Mouse (Mus musculus): Measurements from ENCODE around the gene Gm1123. TPM values are rescaled to one million over a fixed set of nuclear protein-coding genes. Genes with fewer than 3 reads are reported as not detected.

Gm1123 gene
- total and polyA plus RNA-seq, 2 experiments from 2014 or later = 0.16 TPM; not detected in 1

- no peaks in the 10 kb centered on the region for H3K27me3 ChIP-seq (ENCODE audit: insufficient read depth, low read length)
- DNase-seq (ENCODE audit: low spot score) (no peak), ATAC-seq (ENCODE audit: low FRiP score) (no peak)
- H3K9ac ChIP-seq (replicated peaks; ENCODE audit: low read length, poor library complexity, severe bottlenecking) = no peak overlapping the region
- 91% methylated on average over 6 of the region's 6 CpGs for WGBS
- no peak overlapping the region for H3K4me3 ChIP-seq (ENCODE audit: low read depth, low read length)
- H3K4me2 ChIP-seq (ENCODE audit: low read depth, low read length, poor library complexity, severe bottlenecking) = no peak overlapping the region
- peaks cover 33% of the 10 kb centered on the region; the same call in 1 of the 2 replicates for H3K36me3 ChIP-seq (ENCODE audit: insufficient read depth, low read length)
- H3K9me3 ChIP-seq (ENCODE audit: low read length) = no peaks in the 10 kb centered on the region
- no peak overlapping the region for H3K27ac ChIP-seq (ENCODE audit: low read depth, low read length)
- no peak for TF ChIP-seq CTCF (IDR thresholded peaks at IDR 0.05)
- H3K4me1 ChIP-seq (ENCODE audit: insufficient read depth, low read length) = no peaks in the 10 kb centered on the region
Observed at GRCm38 (mm10) chr9:99001326-99001725, 34.2 kb downstream of the Gm1123 start.

- DNase-seq (ENCODE audit: low spot score) = peak; percentile 82
- no peak overlapping the region for H3K4me3 ChIP-seq (ENCODE audit: low read depth, low read length)
- H3K4me1 ChIP-seq (ENCODE audit: insufficient read depth, low read length) = no peaks in the 10 kb centered on the region
- peak; percentile 31; the same call in 1 of the 2 replicates for ATAC-seq (ENCODE audit: low FRiP score)
- TF ChIP-seq CTCF (IDR thresholded peaks at IDR 0.05) = no peak
- H3K36me3 ChIP-seq (ENCODE audit: insufficient read depth, low read length) = peaks cover 34% of the 10 kb centered on the region; the same call in 1 of the 2 replicates
- H3K27ac ChIP-seq (ENCODE audit: low read depth, low read length) = no peak overlapping the region
- H3K27me3 ChIP-seq (ENCODE audit: insufficient read depth, low read length) = no peaks in the 10 kb centered on the region
- no peaks in the 10 kb centered on the region for H3K9me3 ChIP-seq (ENCODE audit: low read length)
- WGBS = 86% methylated on average over 9 of the region's 9 CpGs
- H3K9ac ChIP-seq (replicated peaks; ENCODE audit: low read length, poor library complexity, severe bottlenecking) = no peak overlapping the region
- H3K4me2 ChIP-seq (ENCODE audit: low read depth, low read length, poor library complexity, severe bottlenecking) = no peak overlapping the region
Observed at GRCm38 (mm10) chr9:98999881-99000339, 35.6 kb downstream of the Gm1123 start.

GRCm38 (mm10) chr9:98994103-98994502 lies 41.4 kb downstream of the Gm1123 start:
- 96% methylated on average over 4 of the region's 4 CpGs for WGBS
- Histone ChIP-seq H3K36me3 (ENCODE audit: insufficient read depth, low read length) (peaks cover 30% of the 10 kb centered on the region), H3K9ac (replicated peaks; ENCODE audit: low read length, poor library complexity, severe bottlenecking) (no peak overlapping the region), H3K4me1 (ENCODE audit: insufficient read depth, low read length) (no peaks in the 10 kb centered on the region), H3K4me2 (ENCODE audit: low read depth, low read length, poor library complexity, severe bottlenecking) (no peak overlapping the region), H3K9me3 (ENCODE audit: low read length) (no peaks in the 10 kb centered on the region), H3K4me3 (ENCODE audit: low read depth, low read length) (no peak overlapping the region), H3K27me3 (ENCODE audit: insufficient read depth, low read length) (no peaks in the 10 kb centered on the region), H3K27ac (ENCODE audit: low read depth, low read length) (no peak overlapping the region)
- DNase-seq (ENCODE audit: low spot score) (no peak), ATAC-seq (ENCODE audit: low FRiP score) (no peak)
- TF ChIP-seq CTCF (IDR thresholded peaks at IDR 0.05) = no peak

- 43% methylated on average over 9 of the region's 9 CpGs for WGBS
- peak overlapping the region; percentile 76 for H3K9ac ChIP-seq (replicated peaks; ENCODE audit: low read length, poor library complexity, severe bottlenecking)
- no peak overlapping the region for H3K27ac ChIP-seq (ENCODE audit: low read depth, low read length)
- no peaks in the 10 kb centered on the region for H3K27me3 ChIP-seq (ENCODE audit: insufficient read depth, low read length)
- H3K9me3 ChIP-seq (ENCODE audit: low read length) = no peaks in the 10 kb centered on the region
- no peaks in the 10 kb centered on the region for H3K36me3 ChIP-seq (ENCODE audit: insufficient read depth, low read length)
- no peaks in the 10 kb centered on the region for H3K4me1 ChIP-seq (ENCODE audit: insufficient read depth, low read length)
- TF ChIP-seq CTCF (IDR thresholded peaks at IDR 0.05) = no peak
- no peak for DNase-seq (ENCODE audit: low spot score)
- no peak for ATAC-seq (ENCODE audit: low FRiP score)
- peak overlapping the region; percentile 63 for H3K4me2 ChIP-seq (ENCODE audit: low read depth, low read length, poor library complexity, severe bottlenecking)
- peak overlapping the region; percentile 86 for H3K4me3 ChIP-seq (ENCODE audit: low read depth, low read length)
Observed at GRCm38 (mm10) chr9:98987131-98987530, 48.4 kb downstream of the Gm1123 start.

GRCm38 (mm10) chr9:98986476-98987096 lies 48.9 kb downstream of the Gm1123 start:
- Histone ChIP-seq H3K27ac (ENCODE audit: low read depth, low read length) (peak overlapping the region; percentile 63; the same call in 1 of the 2 replicates), H3K27me3 (ENCODE audit: insufficient read depth, low read length) (no peaks in the 10 kb centered on the region), H3K9ac (replicated peaks; ENCODE audit: low read length, poor library complexity, severe bottlenecking) (peak overlapping the region; percentile 76), H3K36me3 (ENCODE audit: insufficient read depth, low read length) (no peaks in the 10 kb centered on the region), H3K4me3 (ENCODE audit: low read depth, low read length) (peak overlapping the region; percentile 86), H3K9me3 (ENCODE audit: low read length) (no peaks in the 10 kb centered on the region), H3K4me2 (ENCODE audit: low read depth, low read length, poor library complexity, severe bottlenecking) (peak overlapping the region; percentile 63), H3K4me1 (ENCODE audit: insufficient read depth, low read length) (no peaks in the 10 kb centered on the region)
- ATAC-seq (ENCODE audit: low FRiP score) (peak; percentile 79), DNase-seq (ENCODE audit: low spot score) (peak; percentile 30)
- WGBS = under 1% methylated on average over 37 of the region's 50 CpGs
- no peak for TF ChIP-seq CTCF (IDR thresholded peaks at IDR 0.05)

- no peaks in the 10 kb centered on the region for H3K36me3 ChIP-seq (ENCODE audit: insufficient read depth, low read length)
- H3K9ac ChIP-seq (replicated peaks; ENCODE audit: low read length, poor library complexity, severe bottlenecking) = peak within 1 kb of the TSS; percentile 76
- no peaks in the 10 kb centered on the region for H3K4me1 ChIP-seq (ENCODE audit: insufficient read depth, low read length)
- no peaks in the 10 kb centered on the region for H3K9me3 ChIP-seq (ENCODE audit: low read length)
- peak; percentile 41 for TF ChIP-seq CTCF (IDR thresholded peaks at IDR 0.05)
- ATAC-seq (ENCODE audit: low FRiP score) (peak; percentile 97), DNase-seq (ENCODE audit: low spot score) (peak; percentile 99)
- H3K27ac ChIP-seq (ENCODE audit: low read depth, low read length) = peak within 1 kb of the TSS; percentile 63
- H3K4me3 ChIP-seq (ENCODE audit: low read depth, low read length) = peak within 1 kb of the TSS; percentile 86
- peak within 1 kb of the TSS; percentile 63 for H3K4me2 ChIP-seq (ENCODE audit: low read depth, low read length, poor library complexity, severe bottlenecking)
- 1% methylated on average over 45 of the region's 45 CpGs for WGBS
- no peaks in the 10 kb centered on the region for H3K27me3 ChIP-seq (ENCODE audit: insufficient read depth, low read length)
Observed at GRCm38 (mm10) chr9:98985800-98986475, 49.6 kb downstream of the Gm1123 start, which contains the start of gene Faim. Faim (plus strand) TSS chr9:98986373.
